Mouse (Mus musculus): ENCODE data around the gene Ltb4r2.

GRCm38 (mm10) chr14:55783171-55783957 lies 22.1 kb downstream of the Ltb4r2 start:
- TF ChIP-seq CTCF (IDR thresholded peaks at IDR 0.05) (no peak), POLR2A (IDR thresholded peaks at IDR 0.05; ENCODE audit: insufficient read depth, low read depth, low read length) (peak; percentile 73; the same call in 1 of the 2 replicates)

Measured in heart, adult 2 months (tissue).